Mouse (Mus musculus): ENCODE data around the gene Cdyl. TPM values are rescaled to one million over a fixed set of nuclear protein-coding genes. Genes with fewer than 3 reads are reported as not detected.

The Cdyl gene
- polyA plus RNA-seq, 1 experiment from 2014 or later, result 16.1 TPM

- peaks cover under 1% of the 10 kb centered on the region; the same call in 1 of the 2 replicates for H3K9me3 ChIP-seq (ENCODE audit: control insufficient read depth, low read length)
- DNase-seq (ENCODE audit: low spot score), result peak; percentile 93
- peak overlapping the region; percentile 83 for H3K4me3 ChIP-seq (ENCODE audit: low read depth, low read length)
- H3K4me1 ChIP-seq (ENCODE audit: control insufficient read depth, insufficient read depth, low read length), result peaks cover 6% of the 10 kb centered on the region; the same call in 1 of the 2 replicates
- ATAC-seq (ENCODE audit: insufficient number of reproducible peaks, low FRiP score, low TSS enrichment, low read depth), result peak; percentile 94
- peak overlapping the region; percentile 94 for H3K27ac ChIP-seq (replicated peaks; ENCODE audit: low read depth, low read length)
- H3K4me2 ChIP-seq (ENCODE audit: low read depth, severe bottlenecking), result peak overlapping the region; percentile 64
- WGBS, result under 1% methylated on average over 33 of the region's 68 CpGs
- peaks cover 15% of the 10 kb centered on the region for H3K27me3 ChIP-seq (ENCODE audit: control insufficient read depth, insufficient read depth, low read length)
- no peaks in the 10 kb centered on the region for H3K36me3 ChIP-seq (ENCODE audit: control insufficient read depth, insufficient read depth, low read length)
- peak overlapping the region; percentile 94 for H3K9ac ChIP-seq (ENCODE audit: low read length)
These were observed 81.5 kb downstream of the Cdyl start for GRCm38 (mm10) chr13:35741040-35741619.

- H3K36me3 ChIP-seq (ENCODE audit: control insufficient read depth, insufficient read depth, low read length), result no peaks in the 10 kb centered on the region; the same call in 1 of the 2 replicates
- H3K4me2 ChIP-seq (ENCODE audit: low read depth, severe bottlenecking), result peak overlapping the region; percentile 64
- peak overlapping the region; percentile 94 for H3K27ac ChIP-seq (replicated peaks; ENCODE audit: low read depth, low read length)
- peak; percentile 69 for ATAC-seq (ENCODE audit: insufficient number of reproducible peaks, low FRiP score, low TSS enrichment, low read depth)
- peak; percentile 75 for DNase-seq (ENCODE audit: low spot score)
- H3K4me3 ChIP-seq (ENCODE audit: low read depth, low read length), result peak overlapping the region; percentile 83
- WGBS, result under 1% methylated on average over 66 of the region's 93 CpGs
- peaks cover 15% of the 10 kb centered on the region for H3K27me3 ChIP-seq (ENCODE audit: control insufficient read depth, insufficient read depth, low read length)
- peak overlapping the region; percentile 94 for H3K9ac ChIP-seq (ENCODE audit: low read length)
- H3K9me3 ChIP-seq (ENCODE audit: control insufficient read depth, low read length), result peaks cover 2% of the 10 kb centered on the region; the same call in 1 of the 2 replicates
- peaks cover 6% of the 10 kb centered on the region; the same call in 1 of the 2 replicates for H3K4me1 ChIP-seq (ENCODE audit: control insufficient read depth, insufficient read depth, low read length)
These were observed 82.2 kb downstream of the Cdyl start for GRCm38 (mm10) chr13:35741620-35742421.

- Histone ChIP-seq H3K9ac (ENCODE audit: low read length) (no peak overlapping the region; the same call in 1 of the 2 replicates), H3K36me3 (ENCODE audit: control insufficient read depth, insufficient read depth, low read length) (no peaks in the 10 kb centered on the region; the same call in 1 of the 2 replicates), H3K27ac (replicated peaks; ENCODE audit: low read depth, low read length) (no peak overlapping the region), H3K4me3 (ENCODE audit: low read depth, low read length) (peak overlapping the region; percentile 83), H3K4me1 (ENCODE audit: control insufficient read depth, insufficient read depth, low read length) (peaks cover 6% of the 10 kb centered on the region; the same call in 1 of the 2 replicates), H3K4me2 (ENCODE audit: low read depth, severe bottlenecking) (peak overlapping the region; percentile 64), H3K27me3 (ENCODE audit: control insufficient read depth, insufficient read depth, low read length) (peaks cover 15% of the 10 kb centered on the region), H3K9me3 (ENCODE audit: control insufficient read depth, low read length) (peaks cover 2% of the 10 kb centered on the region; the same call in 1 of the 2 replicates)
- ATAC-seq (ENCODE audit: insufficient number of reproducible peaks, low FRiP score, low TSS enrichment, low read depth) (no peak), DNase-seq (ENCODE audit: low spot score) (no peak)
- WGBS, result 48% methylated on average over 4 of the region's 4 CpGs
These were observed 83.1 kb downstream of the Cdyl start for GRCm38 (mm10) chr13:35742696-35743095.

- Histone ChIP-seq H3K9ac (ENCODE audit: low read length) (no peak overlapping the region), H3K27me3 (ENCODE audit: control insufficient read depth, insufficient read depth, low read length) (peaks cover 15% of the 10 kb centered on the region), H3K36me3 (ENCODE audit: control insufficient read depth, insufficient read depth, low read length) (no peaks in the 10 kb centered on the region; the same call in 1 of the 2 replicates), H3K27ac (replicated peaks; ENCODE audit: low read depth, low read length) (no peak overlapping the region), H3K4me2 (ENCODE audit: low read depth, severe bottlenecking) (peak overlapping the region; percentile 64; the same call in 1 of the 2 replicates), H3K9me3 (ENCODE audit: control insufficient read depth, low read length) (peaks cover 2% of the 10 kb centered on the region; the same call in 1 of the 2 replicates), H3K4me1 (ENCODE audit: control insufficient read depth, insufficient read depth, low read length) (peaks cover 6% of the 10 kb centered on the region; the same call in 1 of the 2 replicates), H3K4me3 (ENCODE audit: low read depth, low read length) (no peak overlapping the region)
- ATAC-seq (ENCODE audit: insufficient number of reproducible peaks, low FRiP score, low TSS enrichment, low read depth) (no peak), DNase-seq (ENCODE audit: low spot score) (no peak)
- 72% methylated on average over 1 of the region's 1 CpGs for WGBS
These were observed 83.6 kb downstream of the Cdyl start for GRCm38 (mm10) chr13:35743196-35743595.

- Histone ChIP-seq H3K36me3 (ENCODE audit: control insufficient read depth, insufficient read depth, low read length) (no peaks in the 10 kb centered on the region; the same call in 1 of the 2 replicates), H3K27ac (replicated peaks; ENCODE audit: low read depth, low read length) (no peak overlapping the region), H3K27me3 (ENCODE audit: control insufficient read depth, insufficient read depth, low read length) (no peaks in the 10 kb centered on the region), H3K9me3 (ENCODE audit: control insufficient read depth, low read length) (peaks cover 2% of the 10 kb centered on the region; the same call in 1 of the 2 replicates), H3K4me3 (ENCODE audit: low read depth, low read length) (no peak overlapping the region), H3K4me1 (ENCODE audit: control insufficient read depth, insufficient read depth, low read length) (no peaks in the 10 kb centered on the region), H3K9ac (ENCODE audit: low read length) (no peak overlapping the region), H3K4me2 (ENCODE audit: low read depth, severe bottlenecking) (no peak overlapping the region)
- WGBS, result 84% methylated on average over 4 of the region's 4 CpGs
- DNase-seq (ENCODE audit: low spot score) (no peak), ATAC-seq (ENCODE audit: insufficient number of reproducible peaks, low FRiP score, low TSS enrichment, low read depth) (no peak)
These were observed 89.6 kb downstream of the Cdyl start for GRCm38 (mm10) chr13:35749194-35749593.

GRCm38 (mm10) chr13:35749680-35750079, 90.0 kb downstream of the Cdyl start:
- ATAC-seq (ENCODE audit: insufficient number of reproducible peaks, low FRiP score, low TSS enrichment, low read depth), result no peak
- no peaks in the 10 kb centered on the region; the same call in 1 of the 2 replicates for H3K36me3 ChIP-seq (ENCODE audit: control insufficient read depth, insufficient read depth, low read length)
- no peaks in the 10 kb centered on the region for H3K4me1 ChIP-seq (ENCODE audit: control insufficient read depth, insufficient read depth, low read length)
- no peaks in the 10 kb centered on the region for H3K27me3 ChIP-seq (ENCODE audit: control insufficient read depth, insufficient read depth, low read length)
- peaks cover 2% of the 10 kb centered on the region; the same call in 1 of the 2 replicates for H3K9me3 ChIP-seq (ENCODE audit: control insufficient read depth, low read length)
- H3K27ac ChIP-seq (replicated peaks; ENCODE audit: low read depth, low read length), result no peak overlapping the region
- H3K9ac ChIP-seq (ENCODE audit: low read length), result no peak overlapping the region
- no peak overlapping the region for H3K4me3 ChIP-seq (ENCODE audit: low read depth, low read length)
- 84% methylated on average over 5 of the region's 5 CpGs for WGBS
- H3K4me2 ChIP-seq (ENCODE audit: low read depth, severe bottlenecking), result no peak overlapping the region
- DNase-seq (ENCODE audit: low spot score), result no peak

GRCm38 (mm10) chr13:35752046-35752445, 92.4 kb downstream of the Cdyl start:
- no peak overlapping the region for H3K27ac ChIP-seq (replicated peaks; ENCODE audit: low read depth, low read length)
- peaks cover 3% of the 10 kb centered on the region; the same call in 1 of the 2 replicates for H3K4me1 ChIP-seq (ENCODE audit: control insufficient read depth, insufficient read depth, low read length)
- WGBS, result 86% methylated on average over 7 of the region's 7 CpGs
- no peaks in the 10 kb centered on the region for H3K36me3 ChIP-seq (ENCODE audit: control insufficient read depth, insufficient read depth, low read length)
- H3K9ac ChIP-seq (ENCODE audit: low read length), result no peak overlapping the region
- H3K27me3 ChIP-seq (ENCODE audit: control insufficient read depth, insufficient read depth, low read length), result no peaks in the 10 kb centered on the region
- no peak overlapping the region for H3K4me2 ChIP-seq (ENCODE audit: low read depth, severe bottlenecking)
- no peak for DNase-seq (ENCODE audit: low spot score)
- ATAC-seq (ENCODE audit: insufficient number of reproducible peaks, low FRiP score, low TSS enrichment, low read depth), result no peak
- H3K4me3 ChIP-seq (ENCODE audit: low read depth, low read length), result no peak overlapping the region
- no peaks in the 10 kb centered on the region; the same call in 1 of the 2 replicates for H3K9me3 ChIP-seq (ENCODE audit: control insufficient read depth, low read length)

GRCm38 (mm10) chr13:35755002-35755401, 95.4 kb downstream of the Cdyl start:
- no peak overlapping the region for H3K9ac ChIP-seq (ENCODE audit: low read length)
- 97% methylated on average over 6 of the region's 6 CpGs for WGBS

More at GRCm38 (mm10) chr13:35755002-35755401, 95.4 kb downstream of the Cdyl start:
- no peak for ATAC-seq (ENCODE audit: insufficient number of reproducible peaks, low FRiP score, low TSS enrichment, low read depth)
- Histone ChIP-seq H3K4me3 (ENCODE audit: low read depth, low read length) (no peak overlapping the region), H3K9me3 (ENCODE audit: control insufficient read depth, low read length) (no peaks in the 10 kb centered on the region; the same call in 1 of the 2 replicates), H3K36me3 (ENCODE audit: control insufficient read depth, insufficient read depth, low read length) (no peaks in the 10 kb centered on the region), H3K4me2 (ENCODE audit: low read depth, severe bottlenecking) (no peak overlapping the region), H3K27me3 (ENCODE audit: control insufficient read depth, insufficient read depth, low read length) (no peaks in the 10 kb centered on the region), H3K27ac (replicated peaks; ENCODE audit: low read depth, low read length) (no peak overlapping the region), H3K4me1 (ENCODE audit: control insufficient read depth, insufficient read depth, low read length) (peaks cover 3% of the 10 kb centered on the region; the same call in 1 of the 2 replicates)
- no peak for DNase-seq (ENCODE audit: low spot score)

Measured in limb, embryonic 11.5 days (tissue).